Mouse (Mus musculus) inflammation-experienced regulatory T-cells, adult 6 months (primary cell): Measurements from ENCODE around the gene Dbi. TPM values are rescaled to one million over a fixed set of nuclear protein-coding genes. Genes with fewer than 3 reads are reported as not detected.

ENCODE experiments used
- ATAC-seq: one replicate; pipeline ENCODE4 v1.8.0; 2017
- polyA plus RNA-seq, 3 experiments: library from polyadenylated mRNA; unstranded; fragments of 100-300 nt; shearing (Covaris generic); gene quantifications; one replicate each; pipeline ENCODE4 v1.2.1; 2017

Dbi gene
- 100 to 1,000 TPM; 144 to 324 (median 146) TPM for polyA plus RNA-seq

GRCm38 (mm10) chr1:120120969-120121811 is at the start of gene Dbi, which contains the start of gene 3110009E18Rik:
TSS of gene Dbi (minus strand) at chr1:120121078.
TSS of gene 3110009E18Rik (plus strand) at chr1:120121187.
- peak; percentile 97 for ATAC-seq

DNA sequence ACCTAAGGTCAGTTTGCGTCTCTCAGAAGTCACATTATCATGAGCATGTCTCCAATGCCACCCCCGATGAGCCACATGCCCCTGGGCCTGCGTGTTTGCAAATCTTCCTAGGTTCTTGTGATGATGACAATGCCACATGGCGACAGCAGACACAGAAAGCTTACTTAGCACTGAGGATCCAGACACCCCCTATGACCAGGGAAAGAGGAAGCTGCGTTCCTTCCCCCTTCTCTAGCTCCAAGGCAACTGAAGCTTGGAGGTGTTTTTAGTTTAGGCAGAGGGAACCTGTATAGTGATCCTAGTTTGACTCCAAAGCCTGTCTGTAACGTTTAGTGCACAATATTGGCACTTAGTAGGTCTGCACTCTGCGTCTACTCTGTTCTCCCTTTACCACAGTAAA is 49.4 kb upstream of the Dbi start:
- ATAC-seq: no peak

GRCm38 (mm10) chr1:120168674-120169073 is 47.8 kb upstream of the Dbi start:
- no peak for ATAC-seq

DNA sequence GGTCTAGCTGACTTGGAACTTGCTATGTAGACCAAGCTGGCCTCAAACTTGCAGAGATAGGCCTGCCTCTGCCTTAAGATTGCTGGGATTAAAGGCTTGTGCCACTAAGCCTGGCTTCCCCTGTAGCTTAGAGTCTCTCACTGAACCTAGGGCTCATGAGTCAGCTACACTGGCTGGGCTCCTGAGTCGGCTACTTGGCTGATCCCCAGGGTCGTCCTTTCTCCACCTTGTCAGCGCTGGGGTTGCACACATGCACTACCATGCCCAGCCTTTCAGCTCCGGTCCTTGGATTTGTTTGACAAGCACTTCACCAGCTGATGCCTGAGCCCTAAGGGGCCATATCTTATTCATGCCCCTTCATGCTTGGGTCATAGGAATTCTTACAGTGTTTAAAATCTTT is 47.1 kb upstream of the Dbi start:
- no peak for ATAC-seq

GRCm38 (mm10) chr1:120162616-120163015 is 41.7 kb upstream of the Dbi start:
- no peak for ATAC-seq

DNA sequence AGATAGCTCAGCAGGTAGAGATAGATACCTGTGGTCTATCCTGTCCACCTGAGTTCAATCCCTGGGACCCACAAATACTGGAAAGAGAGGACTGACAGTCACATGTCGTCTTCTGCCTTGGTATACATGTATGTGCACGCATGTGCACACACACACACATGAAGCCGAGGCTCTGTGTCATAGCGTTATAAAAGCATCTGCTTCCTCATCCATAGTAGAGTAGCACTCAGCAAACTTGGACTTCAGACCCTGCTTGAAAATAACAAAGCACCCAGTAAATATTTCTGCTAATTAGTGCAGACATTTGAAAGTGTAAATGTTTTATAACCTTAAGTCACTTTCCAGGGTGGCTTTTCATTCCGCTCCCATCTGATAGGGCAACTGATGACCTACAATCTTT is 40.6 kb upstream of the Dbi start:
- ATAC-seq: no peak

GRCm38 (mm10) chr1:120158474-120159127 is 37.7 kb upstream of the Dbi start:
- ATAC-seq: no peak

- peak; percentile 43 for ATAC-seq
These were observed 34.4 kb upstream of the Dbi start for GRCm38 (mm10) chr1:120155325-120155724.

DNA sequence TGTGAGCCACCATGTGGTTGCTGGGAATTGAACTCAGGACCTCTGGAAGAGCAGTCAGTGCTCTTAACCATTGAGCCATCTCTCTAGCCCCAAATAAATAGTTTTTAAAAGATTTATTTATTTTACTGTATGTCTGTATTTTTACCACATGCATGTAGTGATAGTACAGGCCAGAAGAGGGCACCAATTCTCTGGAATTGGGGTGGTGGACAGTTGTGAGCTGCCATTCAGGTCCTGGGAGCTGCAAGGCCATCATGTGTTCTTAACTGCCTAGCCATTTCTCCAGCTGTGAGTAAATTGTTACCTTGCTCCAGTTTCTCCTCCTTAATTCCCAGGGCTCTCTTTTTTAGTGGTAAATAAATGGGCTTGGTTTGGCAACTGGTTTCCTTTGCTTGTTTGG is 33.4 kb upstream of the Dbi start:
- ATAC-seq: no peak

- no peak for ATAC-seq
These were observed 26.1 kb upstream of the Dbi start for GRCm38 (mm10) chr1:120146994-120147393.

GRCm38 (mm10) chr1:120145527-120146216 is 24.8 kb upstream of the Dbi start:
- no peak for ATAC-seq

DNA sequence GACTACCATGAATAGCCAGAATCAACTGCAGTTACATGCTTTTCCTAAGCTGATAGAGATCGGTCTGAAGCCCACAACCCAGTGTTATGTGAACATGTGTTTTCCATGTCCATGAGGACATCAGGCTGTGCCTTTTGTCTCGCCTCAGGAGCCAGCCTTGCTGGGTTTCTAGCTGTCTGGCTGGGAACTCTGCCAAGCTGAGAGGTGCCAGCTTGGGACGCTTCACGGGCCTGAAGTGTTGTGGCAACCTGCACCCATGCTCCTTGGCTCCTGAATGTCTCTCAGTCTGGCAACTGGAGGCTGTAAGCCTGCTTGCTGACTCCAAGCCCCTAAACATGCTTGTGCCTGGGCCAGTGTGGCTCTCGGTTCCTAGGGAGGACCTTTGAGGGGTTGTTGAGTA is 21.7 kb upstream of the Dbi start:
- ATAC-seq: no peak

GRCm38 (mm10) chr1:120140144-120140693 is 19.3 kb upstream of the Dbi start:
- ATAC-seq: no peak

DNA sequence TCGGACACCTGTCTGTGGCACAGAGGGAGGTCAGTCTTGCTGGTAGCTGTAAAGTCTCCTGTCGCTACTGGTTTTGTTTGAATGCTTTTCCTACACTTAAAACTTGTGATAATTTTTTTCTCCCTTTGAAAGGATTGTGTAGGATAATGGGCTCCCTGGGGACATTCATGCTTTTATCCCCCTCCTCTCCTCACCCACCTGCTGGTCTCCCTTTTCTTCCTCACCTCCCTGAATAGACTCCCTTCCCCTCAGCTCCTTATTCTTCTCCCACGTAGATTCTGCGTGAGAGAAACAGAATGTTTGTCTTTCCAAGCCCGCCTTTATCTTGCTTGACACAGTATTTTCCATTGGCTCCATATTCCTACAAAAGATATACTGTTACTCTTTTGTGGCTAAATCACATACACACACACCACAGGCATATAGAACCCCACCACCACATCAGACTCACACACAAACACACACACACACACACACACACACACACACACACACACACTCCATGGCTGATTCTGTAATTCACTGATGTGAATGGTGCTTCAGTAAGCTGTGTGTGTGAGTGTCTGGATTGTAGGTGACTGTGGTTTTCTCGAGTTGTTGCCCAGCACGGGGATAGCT is 18.2 kb upstream of the Dbi start:
- ATAC-seq: no peak

DNA sequence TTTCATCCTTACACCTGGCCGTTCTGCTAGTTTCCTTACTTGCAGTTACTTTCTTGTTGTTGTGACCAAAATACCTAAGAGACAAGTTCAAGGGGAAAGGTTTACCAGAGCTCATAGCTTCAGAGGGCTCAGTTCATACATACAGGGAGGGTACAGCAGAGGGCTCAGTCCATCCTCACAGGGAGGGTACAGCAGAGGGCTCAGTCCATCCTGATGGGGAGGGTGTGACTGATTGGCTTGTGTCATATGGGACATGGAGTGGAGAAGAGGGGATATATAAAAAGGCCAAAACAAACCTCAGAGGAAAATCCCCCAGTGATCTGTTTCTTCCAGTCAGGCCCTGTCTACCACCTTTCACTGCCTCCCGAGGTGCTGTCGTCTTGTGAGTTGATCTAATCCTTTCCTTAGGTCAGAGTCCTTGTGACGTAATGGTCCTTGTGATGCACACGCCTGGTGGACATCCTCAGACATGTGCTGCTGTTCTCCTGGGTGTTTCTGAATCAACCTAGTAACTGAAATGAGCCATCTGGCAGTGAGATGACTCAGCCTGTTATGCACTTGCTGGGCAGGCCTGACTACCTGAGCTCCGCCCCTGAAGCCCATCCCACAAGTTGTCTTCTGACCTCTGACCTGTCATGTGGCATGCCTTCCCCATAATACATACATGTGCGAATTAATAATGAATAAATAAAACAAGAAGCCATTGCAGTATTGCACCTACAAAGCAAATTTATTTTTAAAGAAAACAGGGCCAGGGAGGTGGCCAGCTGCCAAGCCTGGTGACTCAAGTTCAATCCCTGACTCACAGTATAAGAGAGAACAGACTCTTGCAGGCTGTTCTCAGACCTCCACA is 15.3 kb upstream of the Dbi start:
- no peak for ATAC-seq

- no peak for ATAC-seq
These were observed 11.5 kb upstream of the Dbi start for GRCm38 (mm10) chr1:120132376-120132775.

DNA sequence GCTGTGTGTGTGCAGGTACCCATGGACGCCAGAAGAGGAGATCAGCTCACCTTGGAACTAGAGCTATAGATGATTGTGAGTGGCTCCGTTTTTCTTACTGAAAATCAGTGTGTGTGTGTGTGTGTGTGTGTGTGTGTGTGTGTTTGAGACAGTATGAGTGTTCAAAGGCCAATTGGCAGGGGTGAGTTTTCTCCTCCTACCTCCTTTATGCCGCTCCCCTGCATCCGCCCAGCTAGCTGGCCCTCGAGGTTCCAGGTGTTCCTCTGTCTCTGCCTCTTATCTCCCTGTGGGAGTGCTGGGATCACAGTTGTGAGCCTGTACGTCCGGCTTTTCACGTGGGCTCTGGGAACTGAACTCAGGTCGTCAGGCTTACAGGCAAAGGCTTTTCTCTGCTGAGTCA is 5.4 kb upstream of the Dbi start:
- no peak for ATAC-seq

DNA sequence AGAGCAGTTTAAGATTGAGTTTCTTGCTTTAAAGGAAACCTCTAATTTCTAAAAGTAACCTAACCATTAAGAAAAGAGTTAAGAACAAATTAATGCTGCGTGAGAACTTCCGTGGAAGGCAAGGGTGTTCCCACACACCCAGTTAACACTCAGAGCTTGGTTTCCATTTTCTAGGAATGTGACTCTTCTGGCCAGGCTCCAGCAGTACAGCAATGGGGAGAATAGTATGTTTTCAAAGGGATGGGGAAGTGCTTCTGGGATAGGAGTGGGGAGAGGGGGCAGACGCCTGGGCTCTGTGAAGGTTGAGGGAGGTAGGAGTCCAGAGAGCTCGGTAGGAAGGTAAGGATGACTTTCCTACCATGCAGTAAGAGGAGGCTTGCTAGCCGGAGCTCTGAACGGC is 4.6 kb upstream of the Dbi start:
- no peak for ATAC-seq

GRCm38 (mm10) chr1:120124839-120125238 is 4.0 kb upstream of the Dbi start:
- no peak for ATAC-seq

DNA sequence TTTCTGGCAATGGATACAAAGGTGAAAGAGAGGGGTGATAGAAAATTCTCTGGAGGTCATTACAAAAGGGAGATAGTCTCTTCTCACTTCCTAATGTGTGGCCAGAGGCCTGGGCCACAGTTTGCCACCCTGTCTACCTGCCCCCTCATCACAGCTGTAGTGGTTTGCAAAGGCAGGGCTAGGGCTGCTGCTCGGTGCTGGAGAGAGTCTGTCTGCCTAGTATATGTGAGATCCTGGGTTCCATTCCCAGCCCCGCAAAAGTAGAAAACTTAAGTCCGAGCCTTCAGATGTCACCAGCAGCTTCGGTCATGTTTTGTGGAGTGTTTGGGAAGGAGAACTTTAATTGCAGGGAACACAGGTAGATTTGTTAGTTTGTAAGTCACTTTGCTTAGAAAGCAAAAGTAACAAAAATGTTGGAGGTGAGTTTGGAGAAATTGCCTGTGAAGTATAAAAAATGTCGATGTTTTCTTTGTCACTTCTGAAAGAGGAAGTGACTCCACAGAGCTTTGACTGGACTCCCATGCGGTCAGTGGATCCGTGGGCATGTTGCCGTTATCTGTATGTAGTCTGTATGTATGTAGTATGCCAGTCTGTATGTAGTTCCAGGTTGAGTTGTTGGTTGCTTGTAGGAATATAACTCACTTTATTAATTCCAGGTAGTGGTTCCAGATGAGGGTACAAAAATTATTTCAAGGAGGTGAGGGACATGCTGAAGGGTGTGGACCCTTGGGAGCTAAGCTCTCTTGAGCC is 1.9 kb upstream of the Dbi start:
- no peak for ATAC-seq

DNA sequence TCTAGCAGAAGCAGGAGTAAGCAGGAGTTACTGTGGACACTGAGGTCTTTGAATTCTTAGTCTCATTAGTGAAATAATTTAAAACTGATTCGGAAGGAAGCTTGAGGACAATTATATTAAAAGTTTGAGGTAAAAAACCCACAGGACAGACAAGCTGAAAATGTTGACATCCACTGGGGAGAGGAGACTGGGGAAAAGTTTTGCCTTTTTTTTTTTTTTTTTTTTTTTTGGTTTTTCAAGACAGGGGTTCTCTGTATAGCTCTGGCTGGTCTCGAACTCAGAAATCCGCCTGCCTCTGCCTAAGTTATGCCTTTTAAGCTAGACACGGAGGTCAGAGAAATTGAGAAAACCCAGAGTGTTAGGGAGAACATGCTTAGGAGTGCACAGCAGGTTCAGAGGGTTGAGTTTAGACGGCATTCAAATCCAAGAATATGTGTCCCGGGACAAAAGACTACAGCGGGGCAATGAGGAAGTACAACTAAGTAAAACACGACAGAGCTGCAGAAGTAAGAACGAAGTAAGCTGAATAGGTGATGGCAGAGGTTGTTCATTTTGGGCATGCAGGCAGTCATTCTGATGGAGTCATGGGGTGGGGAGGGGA is 1.2 kb upstream of the Dbi start:
- ATAC-seq: no peak
